Mouse (Mus musculus) erythroid progenitor cell, adult 5-6 weeks (primary cell): ENCODE measurements at regions not wholly inside any gene's neighbourhood (a gene's known extent, or its start where the extent isn't known, plus 50 kb on each side); places are given as distances from the start of the nearest gene placed in this dataset.

Experiments
- ATAC-seq: replicated peaks from 2 replicates; pipeline ENCODE4 v1.8.0; 2016; ENCODE audit warnings: moderate number of reproducible peaks, mild to moderate bottlenecking, moderate TSS enrichment, inconsistent platforms; ENCODE audit not compliant: poor library complexity, low FRiP score, severe bottlenecking

GRCm38 (mm10) chr12:27150871-27151853, 191.2 kb downstream of the Sox11 start:
- ATAC-seq, result no peak

GRCm38 (mm10) chr12:27143310-27143709, 199.1 kb downstream of the Sox11 start:
- ATAC-seq, result no peak

GRCm38 (mm10) chr12:27140335-27140702, 202.1 kb downstream of the Sox11 start:
- no peak for ATAC-seq

GRCm38 (mm10) chr12:27139683-27140334, 202.6 kb downstream of the Sox11 start:
- ATAC-seq, result no peak

- no peak for ATAC-seq
Measured at GRCm38 (mm10) chr12:27138663-27139633, 203.4 kb downstream of the Sox11 start.

- ATAC-seq, result no peak
Measured at GRCm38 (mm10) chr12:27135997-27136559, 206.3 kb downstream of the Sox11 start.

GRCm38 (mm10) chr12:27130544-27130943, 211.8 kb downstream of the Sox11 start:
- no peak for ATAC-seq

- ATAC-seq, result no peak
Measured at GRCm38 (mm10) chr12:27127054-27127605, 215.2 kb downstream of the Sox11 start.

GRCm38 (mm10) chr12:27118581-27118980, 223.8 kb downstream of the Sox11 start:
- no peak for ATAC-seq

GRCm38 (mm10) chr12:27115392-27115791, 227.0 kb downstream of the Sox11 start:
- no peak for ATAC-seq

- no peak for ATAC-seq
Measured at GRCm38 (mm10) chr12:27104925-27105571, 237.3 kb downstream of the Sox11 start.

- ATAC-seq, result no peak
Measured at GRCm38 (mm10) chr12:27102996-27103395, 239.4 kb downstream of the Sox11 start.

- ATAC-seq, result no peak
Measured at GRCm38 (mm10) chr12:27089206-27089605, 253.2 kb downstream of the Sox11 start.

GRCm38 (mm10) chr12:27085890-27086289, 256.5 kb downstream of the Sox11 start:
- ATAC-seq, result no peak

- no peak for ATAC-seq
Measured at GRCm38 (mm10) chr12:27083645-27084550, 258.5 kb downstream of the Sox11 start.

- no peak for ATAC-seq
Measured at GRCm38 (mm10) chr12:27083089-27083488, 259.3 kb downstream of the Sox11 start.

GRCm38 (mm10) chr12:27082624-27083023, 259.8 kb downstream of the Sox11 start:
- ATAC-seq, result no peak
